Mouse (Mus musculus) bone marrow, adult 2 months (tissue): ENCODE measurements around the gene Jak2. TPM values are rescaled to one million over a fixed set of nuclear protein-coding genes. Genes with fewer than 3 reads are reported as not detected.

Experiments
- H3K27ac ChIP-seq: fragments of 200-500 bp; 2 replicates; pipeline ENCODE4 v1.5.1; 2012; ENCODE audit warnings: low read depth, mild to moderate bottlenecking, control low read depth, inconsistent platforms, low read length; ENCODE audit not compliant: control insufficient read depth, poor library complexity, insufficient read depth
- H3K4me1 ChIP-seq: fragments of 200-500 bp; 2 replicates; pipeline ENCODE4 v1.6.1; 2011; ENCODE audit warnings: low read length; ENCODE audit not compliant: control insufficient read depth, insufficient read depth
- H3K4me3 ChIP-seq: fragments of 200-500 bp; replicated peaks from 2 replicates; pipeline ENCODE3; 2011; ENCODE audit warnings: mild to moderate bottlenecking, low read depth, low read length, control low read depth; ENCODE audit not compliant: control insufficient read depth
- CTCF ChIP-seq: fragments of 200-500 bp; IDR thresholded peaks from 2 replicates; pipeline ENCODE4 v1.5.1; 2011; ENCODE audit warnings: low read length, control low read depth; ENCODE audit not compliant: control insufficient read depth, insufficient read depth
- POLR2A ChIP-seq: fragments of 200-500 bp; IDR thresholded peaks from 2 replicates; pipeline ENCODE4 v1.6.1; 2011; ENCODE audit warnings: low read depth, mild to moderate bottlenecking, control low read depth, low read length, borderline replicate concordance; ENCODE audit not compliant: control insufficient read depth
- WGBS: fragments of 180-500 bp; shearing (Covaris S2); methylation state at CpG from one replicate; pipeline ENCODE4 v1.1.7; 2018; 5-methylcytosine and 5-hydroxymethylcytosine counted together
- polyA plus RNA-seq: library from polyadenylated mRNA; stranded (reverse); fragments of >200 nt; gene quantifications from 2 replicates; pipeline ENCODE4 v1.2.4, GENCODE M21; 2011; ENCODE audit warnings: low replicate concordance; ENCODE audit not compliant: missing spikeins, insufficient read depth, insufficient read length

Jak2 gene
- polyA plus RNA-seq, 1 experiment, result 21.3 TPM

DNA sequence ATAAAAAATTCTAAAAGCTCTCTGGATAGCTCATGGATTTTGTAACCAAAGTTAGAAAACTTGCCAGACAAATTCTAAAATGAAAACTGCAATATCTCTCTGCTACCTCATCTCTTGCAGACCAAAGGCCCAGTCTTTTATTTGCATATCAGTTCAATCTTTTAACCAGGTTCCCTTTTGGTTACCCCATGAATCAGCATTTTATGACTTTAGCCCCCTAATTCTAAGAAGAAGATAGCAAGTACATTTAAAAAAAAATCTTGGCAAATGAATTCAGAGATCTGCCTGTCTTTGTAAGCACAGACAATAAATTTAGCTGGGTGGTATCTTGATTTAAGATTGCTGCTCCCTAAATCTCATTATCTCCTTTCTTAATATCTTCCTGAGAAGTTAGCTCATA is 26.7 kb upstream of the Jak2 start:
- no peak overlapping the region for H3K4me3 ChIP-seq
- TF ChIP-seq POLR2A (no peak), CTCF (no peak)

DNA sequence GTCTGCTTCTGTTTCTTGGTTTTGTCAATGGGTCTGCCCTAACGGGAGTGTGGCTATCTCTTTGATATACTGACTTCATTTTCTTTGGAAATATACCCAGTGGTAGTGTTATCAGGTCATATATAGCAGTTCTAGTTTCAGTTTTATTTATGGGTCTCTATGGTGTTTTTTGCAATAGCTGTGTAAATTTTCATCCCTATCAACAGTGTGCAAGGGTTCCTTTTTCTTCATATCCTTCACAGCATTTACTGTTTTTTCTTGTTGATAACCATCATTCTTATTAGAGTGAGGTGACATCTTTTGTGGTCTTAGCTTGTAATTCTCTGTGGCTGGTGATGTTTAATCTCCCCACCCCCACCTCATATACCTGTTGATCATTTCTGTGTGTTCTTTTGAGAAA is 24.6 kb upstream of the Jak2 start:
- TF ChIP-seq CTCF (no peak), POLR2A (no peak)
- WGBS, result 20% methylated on average over 1 of the region's 1 CpGs
- no peak overlapping the region for H3K4me3 ChIP-seq
- H3K27ac ChIP-seq, result no peak overlapping the region
- H3K4me1 ChIP-seq, result peaks cover 2% of the 10 kb centered on the region; the same call in 1 of the 2 replicates

More for the DNA sequence above, 26.7 kb upstream of the Jak2 start:
- no peak overlapping the region for H3K27ac ChIP-seq
- H3K4me1 ChIP-seq, result peaks cover 2% of the 10 kb centered on the region; the same call in 1 of the 2 replicates

DNA sequence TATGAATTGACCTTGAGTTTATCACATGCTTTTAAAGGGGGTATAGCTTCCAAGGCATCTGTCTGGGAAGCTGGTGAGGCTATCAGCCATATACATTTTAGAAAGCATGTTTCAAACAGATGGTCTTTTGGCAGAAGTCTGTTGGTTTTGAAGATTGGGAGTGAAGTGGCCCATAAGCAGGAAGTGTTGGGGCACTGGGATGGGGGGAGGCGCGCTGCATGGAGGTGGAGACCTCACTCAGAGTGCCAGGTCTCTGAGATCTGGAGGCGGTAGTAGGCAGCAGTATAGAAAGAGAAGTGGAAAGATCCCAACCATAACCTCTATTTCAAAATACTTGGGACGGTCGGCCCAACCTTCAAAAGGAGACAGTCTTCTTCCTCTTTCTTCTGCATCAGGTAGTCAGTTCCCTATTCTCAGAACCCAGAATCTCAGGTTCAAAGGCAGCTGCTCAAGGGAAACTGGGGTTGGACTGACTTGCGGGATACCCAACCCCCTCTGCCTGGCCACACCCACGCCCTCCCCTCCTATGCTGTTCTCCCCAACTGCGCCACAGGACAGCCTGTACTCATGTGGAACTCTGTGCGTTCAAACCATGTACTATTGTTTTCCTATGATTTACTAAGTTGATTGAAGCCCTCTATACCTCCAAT is 23.6 kb upstream of the Jak2 start:
- TF ChIP-seq POLR2A, result no peak
- TF ChIP-seq CTCF, result no peak
- WGBS, result 2% methylated on average over 9 of the region's 9 CpGs
- H3K27ac ChIP-seq, result peak overlapping the region; percentile 38; the same call in 1 of the 2 replicates
- H3K4me1 ChIP-seq, result peaks cover 2% of the 10 kb centered on the region; the same call in 1 of the 2 replicates
- no peak overlapping the region for H3K4me3 ChIP-seq

DNA sequence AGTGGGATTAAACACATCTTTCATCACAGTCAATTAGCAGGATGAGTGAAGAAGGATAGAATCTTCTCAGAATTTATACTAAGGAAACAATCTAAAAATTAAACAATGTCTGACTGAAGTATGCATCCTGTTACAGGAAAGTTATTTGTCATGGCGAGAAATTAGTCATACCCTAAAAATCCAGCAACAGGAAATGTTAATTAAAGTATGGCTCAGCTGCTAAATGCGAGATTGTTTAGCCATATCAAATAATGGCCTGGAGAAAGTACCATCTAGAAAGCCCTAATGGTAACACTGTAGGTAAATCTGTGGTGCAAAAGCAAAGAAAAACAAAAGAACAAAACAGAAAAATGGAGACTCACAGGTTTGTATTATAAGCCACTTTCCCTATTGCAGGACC is 22.6 kb upstream of the Jak2 start:
- Histone ChIP-seq H3K4me3 (no peak overlapping the region), H3K4me1 (peaks cover 2% of the 10 kb centered on the region; the same call in 1 of the 2 replicates), H3K27ac (no peak overlapping the region)
- 32% methylated on average over 2 of the region's 2 CpGs for WGBS
- TF ChIP-seq POLR2A (no peak), CTCF (no peak)

DNA sequence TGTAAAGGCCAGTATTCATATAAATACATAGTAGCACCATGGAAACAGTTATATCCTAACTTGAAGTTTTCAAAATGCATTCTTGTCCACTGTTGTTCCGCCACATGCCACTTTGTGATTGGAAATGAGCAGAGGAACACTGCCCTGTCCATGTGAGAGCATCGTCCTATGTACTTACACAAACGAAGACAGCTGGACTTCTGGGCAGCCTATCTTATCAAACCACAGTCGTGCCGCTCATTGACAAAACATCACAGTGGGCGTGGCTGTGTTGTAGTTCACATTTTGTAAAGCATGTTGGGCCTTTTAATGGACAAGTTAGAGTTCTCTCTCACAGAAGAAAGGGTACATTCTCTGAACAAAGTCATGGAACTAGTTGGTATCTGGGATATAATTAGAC is 18.9 kb upstream of the Jak2 start:
- 68% methylated on average over 6 of the region's 6 CpGs for WGBS
- TF ChIP-seq POLR2A (no peak), CTCF (no peak)
- Histone ChIP-seq H3K4me3 (no peak overlapping the region), H3K4me1 (peaks cover 2% of the 10 kb centered on the region; the same call in 1 of the 2 replicates), H3K27ac (no peak overlapping the region)

DNA sequence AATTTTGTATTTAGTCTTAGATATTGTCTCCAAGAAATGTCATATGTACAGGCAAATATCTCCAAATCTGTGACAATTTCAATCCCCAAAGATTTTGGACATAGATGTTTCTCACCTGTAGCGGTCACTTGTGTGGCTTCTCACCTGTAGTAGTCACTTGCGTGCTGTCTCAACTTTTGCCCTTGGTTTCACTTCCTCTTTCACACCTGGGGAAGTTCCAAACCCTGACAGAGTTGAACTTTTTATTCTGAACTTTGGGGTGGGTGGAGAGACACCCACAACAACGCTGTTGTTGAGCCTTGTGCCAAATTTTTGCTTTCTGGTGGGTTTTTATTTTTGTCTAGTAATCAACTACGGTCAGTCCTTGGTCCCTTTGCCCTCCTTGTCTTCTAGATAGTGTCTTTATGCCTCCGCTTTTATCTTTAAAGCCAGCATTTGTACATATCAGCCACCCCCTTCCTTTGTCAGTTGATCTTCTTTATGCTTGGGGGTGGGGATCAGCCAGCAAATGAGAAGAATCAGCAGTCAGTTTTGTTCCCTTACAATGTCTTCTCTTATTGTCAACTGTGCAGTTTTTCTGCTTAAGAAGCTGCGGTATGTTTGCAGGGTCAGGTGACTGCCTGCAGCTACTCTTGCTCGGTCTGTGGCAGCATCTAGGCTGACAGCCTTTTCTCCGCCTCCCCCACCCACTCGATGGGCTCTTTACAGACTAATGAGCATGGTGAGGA is 14.8 kb upstream of the Jak2 start:
- no peak for TF ChIP-seq POLR2A
- no peak for TF ChIP-seq CTCF
- WGBS, result 26% methylated on average over 9 of the region's 9 CpGs
- H3K4me3 ChIP-seq, result no peak overlapping the region
- no peak overlapping the region; the same call in 1 of the 2 replicates for H3K27ac ChIP-seq
- H3K4me1 ChIP-seq, result peaks cover 2% of the 10 kb centered on the region; the same call in 1 of the 2 replicates

DNA sequence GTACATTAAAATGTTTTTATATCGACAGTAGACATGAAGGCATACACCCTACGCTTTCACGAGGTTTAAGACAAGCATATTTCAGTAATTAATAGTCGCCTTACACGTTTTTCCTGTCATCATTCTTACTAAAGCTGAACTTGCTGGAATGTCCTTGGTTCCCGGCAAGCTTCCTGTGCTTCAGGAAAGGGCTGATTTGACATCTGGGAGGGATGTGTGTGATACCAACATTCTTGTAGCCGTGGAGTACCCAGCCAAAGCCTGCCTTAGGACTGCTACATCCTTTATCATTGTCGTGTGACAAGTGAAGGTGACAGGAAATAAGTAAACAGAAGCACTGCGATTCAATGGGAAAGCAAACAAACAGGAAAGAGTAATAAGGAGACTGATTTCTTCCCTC is 13.5 kb upstream of the Jak2 start:
- Histone ChIP-seq H3K27ac (no peak overlapping the region), H3K4me1 (peaks cover 3% of the 10 kb centered on the region; the same call in 1 of the 2 replicates), H3K4me3 (no peak overlapping the region)
- WGBS, result 62% methylated on average over 9 of the region's 9 CpGs
- TF ChIP-seq CTCF, result no peak
- no peak for TF ChIP-seq POLR2A

GRCm38 (mm10) chr19:29239513-29240235 is 12.0 kb upstream of the Jak2 start:
- no peak overlapping the region for H3K27ac ChIP-seq
- H3K4me1 ChIP-seq, result peaks cover 3% of the 10 kb centered on the region; the same call in 1 of the 2 replicates
- H3K4me3 ChIP-seq, result no peak overlapping the region
- TF ChIP-seq POLR2A (no peak), CTCF (no peak)
- WGBS, result 63% methylated on average over 7 of the region's 7 CpGs
